Mouse (Mus musculus) CH12.LX (cell line): ENCODE results near the gene Gm45837. TPM values are rescaled to one million over a fixed set of nuclear protein-coding genes. Genes with fewer than 3 reads are reported as not detected.

Source experiments
- DNase-seq: peaks from one replicate; pipeline ENCODE4 v3.0.0-alpha.2; 2013; ENCODE audit errors: extremely low read depth
- H3K27ac ChIP-seq: 2 replicates; pipeline ENCODE4 v1.5.1; 2012; ENCODE audit warnings: low read depth, mild to moderate bottlenecking, control low read depth, moderate library complexity; ENCODE audit not compliant: insufficient read depth
- H3K27me3 ChIP-seq: replicated peaks from 2 replicates; pipeline ENCODE3; 2012; ENCODE audit warnings: inconsistent platforms
- H3K36me3 ChIP-seq, 2 experiments: replicated peaks in 1 of 2; 2 replicates each; pipeline versions ENCODE3 to v1.6.1; 2012; ENCODE audit warnings: inconsistent platforms in 1 of 2, low read length in 1 of 2, mild to moderate bottlenecking in 1 of 2, mixed read lengths in 1 of 2, moderate library complexity in 1 of 2; ENCODE audit not compliant: control insufficient read depth in 1 of 2, insufficient read depth in 1 of 2
- H3K4me1 ChIP-seq, 2 experiments: 2 replicates each; pipeline ENCODE4 v1.6.1; 2012; ENCODE audit warnings: inconsistent platforms in 1 of 2, moderate library complexity in 1 of 2; ENCODE audit not compliant: insufficient read depth in 2 of 2, control insufficient read depth in 1 of 2
- H3K4me2 ChIP-seq: 2 replicates; pipeline ENCODE4 v1.6.1; 2012; ENCODE audit warnings: low read depth, mild to moderate bottlenecking, control low read depth; ENCODE audit not compliant: poor library complexity, insufficient read depth, severe bottlenecking
- H3K4me3 ChIP-seq, 3 experiments: fragments of 150-350 bp in 1 of 3; sonication (generic) in 1 of 3; replicated peaks in 1 of 3; 2 replicates each; pipeline versions ENCODE3 to v1.5.1; 2011 to 2012; ENCODE audit warnings: low read depth in 2 of 3, low read length in 2 of 3, mild to moderate bottlenecking in 2 of 3, moderate library complexity in 2 of 3, control low read depth in 1 of 3, improper control_type of control experiment in 1 of 3, inconsistent platforms in 1 of 3, mixed read lengths in 1 of 3; ENCODE audit not compliant: poor library complexity in 1 of 3
- H3K79me2 ChIP-seq: replicated peaks from 2 replicates; pipeline ENCODE4 v1.6.1; 2012; ENCODE audit warnings: mild to moderate bottlenecking, moderate library complexity; ENCODE audit not compliant: control insufficient read depth, poor library complexity, insufficient read depth, severe bottlenecking; ENCODE audit errors: extremely low read depth
- H3K9ac ChIP-seq: 2 replicates; pipeline ENCODE4 v1.6.1; 2012; ENCODE audit warnings: low read depth, mild to moderate bottlenecking, control low read depth, moderate library complexity; ENCODE audit not compliant: insufficient read depth
- H3K9me3 ChIP-seq: replicated peaks from 2 replicates; pipeline ENCODE3; 2012; ENCODE audit warnings: low read length, inconsistent platforms, mixed read lengths
- CHD1 ChIP-seq: IDR thresholded peaks from 2 replicates; pipeline ENCODE4 v1.6.1; 2012; ENCODE audit warnings: low read depth, low read length, improper control_type of control experiment, inconsistent platforms
- CHD2 ChIP-seq: IDR thresholded peaks from 2 replicates; pipeline ENCODE4 v1.6.1; 2011; ENCODE audit warnings: low read length, improper control_type of control experiment
- EP300 ChIP-seq: IDR thresholded peaks from 2 replicates; pipeline ENCODE4 v1.6.1; 2011; ENCODE audit warnings: low read length, improper control_type of control experiment
- IRF4 ChIP-seq: IDR thresholded peaks from 2 replicates; pipeline ENCODE4 v1.6.1; 2014; ENCODE audit warnings: low read depth, mild to moderate bottlenecking, inconsistent platforms, low read length, improper control_type of control experiment
- JUN ChIP-seq: IDR thresholded peaks from 2 replicates; pipeline ENCODE4 v1.6.1; 2011; ENCODE audit warnings: low read depth, mild to moderate bottlenecking, low read length, improper control_type of control experiment, moderate library complexity; ENCODE audit not compliant: insufficient read depth
- MAX ChIP-seq: IDR thresholded peaks from 2 replicates; pipeline ENCODE4 v1.6.1; 2011; ENCODE audit warnings: low read length, improper control_type of control experiment
- MAZ ChIP-seq: IDR thresholded peaks from 2 replicates; pipeline ENCODE4 v1.6.1; 2012; ENCODE audit warnings: low read depth, mild to moderate bottlenecking, inconsistent platforms, low read length, improper control_type of control experiment, moderate library complexity
- MEF2A ChIP-seq: IDR thresholded peaks from 2 replicates; pipeline ENCODE4 v1.6.1; 2014; ENCODE audit warnings: low read depth, mild to moderate bottlenecking, inconsistent platforms, low read length, improper control_type of control experiment, borderline replicate concordance
- MXI1 ChIP-seq: IDR thresholded peaks from 2 replicates; pipeline ENCODE4 v1.6.1; 2011; ENCODE audit warnings: mild to moderate bottlenecking, low read depth, low read length, improper control_type of control experiment
- NELFE ChIP-seq: IDR thresholded peaks from 2 replicates; pipeline ENCODE4 v1.6.1; 2011; ENCODE audit warnings: low read depth, low read length, improper control_type of control experiment
- POLR2A ChIP-seq: IDR thresholded peaks from 2 replicates; pipeline ENCODE4 v1.6.1; 2011; ENCODE audit warnings: low read depth, mild to moderate bottlenecking, improper control_type of control experiment, low read length
- RCOR1 ChIP-seq: conservative IDR thresholded peaks from 2 replicates; pipeline ENCODE4 v1.6.1; 2012; ENCODE audit warnings: low read depth, mild to moderate bottlenecking, inconsistent platforms, low read length, improper control_type of control experiment
- SMC3 ChIP-seq: IDR thresholded peaks from 2 replicates; pipeline ENCODE4 v1.6.1; 2011; ENCODE audit warnings: low read depth, low read length, improper control_type of control experiment
- TBP ChIP-seq: conservative IDR thresholded peaks from 2 replicates; pipeline ENCODE4 v1.6.1; 2011; ENCODE audit warnings: low read depth, low read length, improper control_type of control experiment
- UBTF ChIP-seq: IDR thresholded peaks from 2 replicates; pipeline ENCODE4 v1.6.1; 2012; ENCODE audit warnings: low read depth, mild to moderate bottlenecking, inconsistent platforms, low read length, improper control_type of control experiment, moderate library complexity
- USF1 ChIP-seq: IDR thresholded peaks from 2 replicates; pipeline ENCODE4 v1.6.1; 2014; ENCODE audit warnings: low read depth, mild to moderate bottlenecking, inconsistent platforms, low read length, improper control_type of control experiment
- USF2 ChIP-seq: conservative IDR thresholded peaks from 2 replicates; pipeline ENCODE4 v1.6.1; 2011; ENCODE audit warnings: low read depth, low read length, improper control_type of control experiment
- ZKSCAN1 ChIP-seq: IDR thresholded peaks from 2 replicates; pipeline ENCODE4 v1.6.1; 2012; ENCODE audit warnings: low read depth, inconsistent platforms, low read length, improper control_type of control experiment, borderline replicate concordance
- ZNF384 ChIP-seq: IDR thresholded peaks from 2 replicates; pipeline ENCODE4 v1.6.1; 2012; ENCODE audit warnings: low read depth, low read length, improper control_type of control experiment, inconsistent platforms
- dilution Hi-C: fragments of 300-500 bp; cut with MboI; formaldehyde crosslinking; loops from 2 replicates; pipeline ENCODE4 v1.14.3; 2020; ENCODE audit warnings: low sequenced_read_pairs; ENCODE audit not compliant: extremely low pct_unique_long_range_greater_than_20kb, extremely low pct_ligation_motif_present
- in situ Hi-C: fragments of 300-500 bp; cut with MboI; formaldehyde crosslinking; loops from 3 replicates; pipeline ENCODE4 v1.14.3; 2019; ENCODE audit warnings: low sequenced_read_pairs, low pct_ligation_motif_present, low pct_unique_long_range_greater_than_20kb, mixed read lengths
- polyA plus RNA-seq: library from polyadenylated mRNA; unstranded; fragments of >175 nt; gene quantifications from 2 replicates; pipeline ENCODE4 v1.2.1, GENCODE M21; 2012; ENCODE audit warnings: low read depth; ENCODE audit not compliant: insufficient read length
- total RNA-seq, 2 experiments: library from RNA; depleted of rRNA; stranded (reverse); fragments of 300-350 nt in 1 of 2; fragments of >200 nt in 1 of 2; gene quantifications; 2 replicates each; pipeline ENCODE4 v1.2.3; 2012 to 2014

Gene Gm45837
- total and polyA plus RNA-seq, 3 experiments = 0.04 to 0.84 TPM; not detected in 1

- Histone ChIP-seq H3K4me2 (no peak within 1 kb of the TSS), H3K36me3 (peaks cover 0 to 11% of the 10 kb centered on the region in 2 experiments), H3K4me3 (no peak within 1 kb of the TSS), H3K79me2 (no peaks in the 10 kb centered on the region), H3K9me3 (no peaks in the 10 kb centered on the region), H3K4me1 (peaks cover 5 to 11% of the 10 kb centered on the region in 2 experiments), H3K27ac (no peak within 1 kb of the TSS), H3K27me3 (peaks cover 24% of the 10 kb centered on the region), H3K9ac (no peak within 1 kb of the TSS)
- dilution Hi-C loops (no loop called here), in situ Hi-C loops (loop anchor here (25.0 kb wide), 1 partner anchor 91 kb away; no protein-coding TSS in a partner anchor)
- no peak for DNase-seq
- TF ChIP-seq USF1 (no peak), MAZ (no peak), MXI1 (no peak), UBTF (no peak), ZNF384 (no peak), CHD1 (no peak), EP300 (no peak), IRF4 (no peak), POLR2A (no peak), CHD2 (no peak), ZKSCAN1 (no peak), TBP (no peak)
These were observed 10.8 kb downstream of the Gm45837 start, which contains the start of gene Pde2a for GRCm38 (mm10) chr7:101421529-101421928. Pde2a (plus strand) TSS chr7:101421691.

- no peak overlapping the region for H3K4me2 ChIP-seq
- no peak for TF ChIP-seq USF2
- TF ChIP-seq SMC3 = no peak
- no peak for TF ChIP-seq JUN
- TF ChIP-seq TBP = no peak
- TF ChIP-seq RCOR1 = no peak
- TF ChIP-seq MAX = no peak
- no peak for TF ChIP-seq EP300
- no peak for TF ChIP-seq NELFE
- TF ChIP-seq CHD2 = no peak
- no peak for TF ChIP-seq CHD1
- TF ChIP-seq ZKSCAN1 = no peak
- no peak for TF ChIP-seq MEF2A
- peaks cover 5 to 11% of the 10 kb centered on the region in 2 experiments for H3K4me1 ChIP-seq
- H3K27me3 ChIP-seq = peaks cover 29% of the 10 kb centered on the region
- H3K9ac ChIP-seq = no peak overlapping the region
- H3K9me3 ChIP-seq = no peaks in the 10 kb centered on the region
- dilution Hi-C loops (no loop called here), in situ Hi-C loops (loop anchor here (25.0 kb wide), 1 partner anchor 90 kb away; no protein-coding TSS in a partner anchor)
- H3K79me2 ChIP-seq = no peaks in the 10 kb centered on the region
- no peak overlapping the region for H3K27ac ChIP-seq
- peaks cover 0 to 6% of the 10 kb centered on the region in 2 experiments for H3K36me3 ChIP-seq
- DNase-seq = no peak
- no peak overlapping the region for H3K4me3 ChIP-seq
These were observed 11.4 kb downstream of the Gm45837 start for GRCm38 (mm10) chr7:101422069-101422468.
